Mouse (Mus musculus): Measurements from ENCODE around the gene Acss2. TPM values are rescaled to one million over a fixed set of nuclear protein-coding genes. Genes with fewer than 3 reads are reported as not detected.

Acss2 gene
- polyA plus RNA-seq, 2 experiments: 13.3 to 15.0 TPM

DNA sequence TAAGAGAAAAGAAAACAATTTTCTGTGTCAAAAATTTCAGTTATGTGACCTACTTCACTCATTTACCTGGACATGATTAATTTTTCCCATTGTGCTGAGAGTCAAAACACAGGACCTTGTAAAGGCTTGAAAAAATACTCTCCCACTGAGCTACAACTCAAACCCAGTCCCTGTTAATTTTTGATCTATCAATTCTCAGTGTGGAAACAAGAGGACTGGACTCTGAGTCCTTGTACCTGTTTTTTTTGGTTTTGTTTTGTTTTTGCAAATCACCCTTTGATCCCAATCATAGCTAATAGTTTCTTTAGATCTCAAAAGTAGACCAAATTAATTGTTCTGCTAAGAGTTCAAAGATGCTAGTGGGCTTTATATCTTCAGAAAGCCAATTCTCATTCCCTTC is 21.9 kb downstream of the Acss2 start:
- DNase-seq (ENCODE audit: low spot score) (no peak), ATAC-seq (ENCODE audit: low FRiP score, low read depth) (no peak)
- TF ChIP-seq POLR2A (IDR thresholded peaks at IDR 0.05; ENCODE audit: borderline replicate concordance, extremely low read depth, insufficient read depth, insufficient read length): no peak

GRCm38 (mm10) chr2:155540822-155541458 is 23.2 kb downstream of the Acss2 start:
- 77% methylated on average over 6 of the region's 6 CpGs for WGBS
- Histone ChIP-seq H3K27ac (replicated peaks; ENCODE audit: low read depth, low read length) (no peak overlapping the region), H3K4me1 (ENCODE audit: control insufficient read depth, insufficient read depth, low read length) (no peaks in the 10 kb centered on the region), H3K9ac (ENCODE audit: low read depth, low read length, severe bottlenecking) (no peak overlapping the region), H3K27me3 (ENCODE audit: control insufficient read depth, insufficient read depth, low read length) (no peaks in the 10 kb centered on the region), H3K4me2 (replicated peaks; ENCODE audit: low read depth, low read length, severe bottlenecking) (no peak overlapping the region), H3K9me3 (ENCODE audit: control insufficient read depth, low read length) (no peaks in the 10 kb centered on the region), H3K4me3 (replicated peaks; ENCODE audit: low read length) (no peak overlapping the region), H3K36me3 (ENCODE audit: control insufficient read depth, insufficient read depth, low read length) (no peaks in the 10 kb centered on the region)
- no peak for DNase-seq (ENCODE audit: low spot score)
- TF ChIP-seq POLR2A (IDR thresholded peaks at IDR 0.05; ENCODE audit: borderline replicate concordance, extremely low read depth, insufficient read depth, insufficient read length): no peak
- no peak for ATAC-seq (ENCODE audit: low FRiP score, low read depth)

More for the DNA sequence above, 21.9 kb downstream of the Acss2 start:
- Histone ChIP-seq H3K27me3 (ENCODE audit: control insufficient read depth, insufficient read depth, low read length) (no peaks in the 10 kb centered on the region), H3K36me3 (ENCODE audit: control insufficient read depth, insufficient read depth, low read length) (no peaks in the 10 kb centered on the region), H3K4me1 (ENCODE audit: control insufficient read depth, insufficient read depth, low read length) (no peaks in the 10 kb centered on the region), H3K9me3 (ENCODE audit: control insufficient read depth, low read length) (no peaks in the 10 kb centered on the region), H3K4me2 (replicated peaks; ENCODE audit: low read depth, low read length, severe bottlenecking) (no peak overlapping the region), H3K4me3 (replicated peaks; ENCODE audit: low read length) (no peak overlapping the region), H3K27ac (replicated peaks; ENCODE audit: low read depth, low read length) (no peak overlapping the region), H3K9ac (ENCODE audit: low read depth, low read length, severe bottlenecking) (no peak overlapping the region)

DNA sequence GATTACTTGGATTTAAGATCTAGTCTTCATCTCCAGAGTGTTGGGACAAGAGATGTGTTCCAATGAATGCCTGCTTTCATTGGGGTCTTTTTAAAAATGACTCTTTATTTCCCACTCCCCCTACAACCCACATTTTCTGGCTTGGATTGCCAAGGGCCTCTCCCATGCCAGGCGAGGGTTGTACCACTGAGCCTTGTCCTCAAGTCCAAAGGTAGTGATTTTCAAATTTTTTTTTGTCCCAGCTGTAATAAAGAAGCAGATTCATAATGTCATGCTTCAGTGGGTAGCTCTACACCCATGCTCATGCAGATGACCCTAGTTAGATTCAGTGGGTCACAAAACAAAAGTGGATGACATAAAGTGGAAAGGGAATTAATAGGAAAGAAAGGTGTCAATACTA is 29.2 kb downstream of the Acss2 start:
- no peaks in the 10 kb centered on the region for H3K36me3 ChIP-seq (ENCODE audit: control insufficient read depth, insufficient read depth, low read length)
- no peak for TF ChIP-seq POLR2A (IDR thresholded peaks at IDR 0.05; ENCODE audit: borderline replicate concordance, extremely low read depth, insufficient read depth, insufficient read length)
- no peak for DNase-seq (ENCODE audit: low spot score)
- H3K27ac ChIP-seq (replicated peaks; ENCODE audit: low read depth, low read length): no peak overlapping the region
- ATAC-seq (ENCODE audit: low FRiP score, low read depth): no peak
- no peak overlapping the region for H3K4me2 ChIP-seq (replicated peaks; ENCODE audit: low read depth, low read length, severe bottlenecking)
- no peaks in the 10 kb centered on the region for H3K9me3 ChIP-seq (ENCODE audit: control insufficient read depth, low read length)
- H3K4me1 ChIP-seq (ENCODE audit: control insufficient read depth, insufficient read depth, low read length): no peaks in the 10 kb centered on the region
- no peak overlapping the region for H3K4me3 ChIP-seq (replicated peaks; ENCODE audit: low read length)
- H3K27me3 ChIP-seq (ENCODE audit: control insufficient read depth, insufficient read depth, low read length): no peaks in the 10 kb centered on the region
- no peak overlapping the region for H3K9ac ChIP-seq (ENCODE audit: low read depth, low read length, severe bottlenecking)
- WGBS: 73% methylated on average over 1 of the region's 1 CpGs

GRCm38 (mm10) chr2:155552336-155552735 is 34.6 kb downstream of the Acss2 start:
- Histone ChIP-seq H3K4me1 (ENCODE audit: control insufficient read depth, insufficient read depth, low read length) (no peaks in the 10 kb centered on the region), H3K9me3 (ENCODE audit: control insufficient read depth, low read length) (no peaks in the 10 kb centered on the region), H3K4me2 (replicated peaks; ENCODE audit: low read depth, low read length, severe bottlenecking) (no peak overlapping the region), H3K9ac (ENCODE audit: low read depth, low read length, severe bottlenecking) (no peak overlapping the region), H3K27ac (replicated peaks; ENCODE audit: low read depth, low read length) (no peak overlapping the region), H3K27me3 (ENCODE audit: control insufficient read depth, insufficient read depth, low read length) (no peaks in the 10 kb centered on the region), H3K4me3 (replicated peaks; ENCODE audit: low read length) (no peak overlapping the region), H3K36me3 (ENCODE audit: control insufficient read depth, insufficient read depth, low read length) (no peaks in the 10 kb centered on the region)
- TF ChIP-seq POLR2A (IDR thresholded peaks at IDR 0.05; ENCODE audit: borderline replicate concordance, extremely low read depth, insufficient read depth, insufficient read length): no peak
- ATAC-seq (ENCODE audit: low FRiP score, low read depth) (no peak), DNase-seq (ENCODE audit: low spot score) (no peak)

DNA sequence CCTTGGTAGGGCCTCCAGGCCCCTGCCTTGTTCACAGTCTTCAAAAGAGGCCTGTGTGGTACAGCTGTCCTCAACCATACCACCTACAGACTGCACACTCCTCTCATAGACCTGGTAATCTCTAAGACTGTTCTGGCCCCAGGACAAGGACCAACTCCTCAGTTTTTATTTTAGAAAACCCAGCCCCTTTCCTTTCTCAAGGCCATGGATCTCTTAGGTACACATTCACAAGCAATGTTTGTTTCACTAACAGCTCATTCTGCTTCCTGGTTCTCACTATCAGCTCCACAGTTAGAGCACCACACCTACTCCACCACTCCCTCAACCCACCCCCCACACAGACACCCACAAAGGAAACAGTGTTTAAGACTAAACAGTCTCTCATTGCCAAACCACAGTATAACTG is 35.2 kb downstream of the Acss2 start:
- no peaks in the 10 kb centered on the region for H3K4me1 ChIP-seq (ENCODE audit: control insufficient read depth, insufficient read depth, low read length)
- no peaks in the 10 kb centered on the region for H3K9me3 ChIP-seq (ENCODE audit: control insufficient read depth, low read length)
- no peak overlapping the region for H3K9ac ChIP-seq (ENCODE audit: low read depth, low read length, severe bottlenecking)
- no peak for TF ChIP-seq POLR2A (IDR thresholded peaks at IDR 0.05; ENCODE audit: borderline replicate concordance, extremely low read depth, insufficient read depth, insufficient read length)
- no peak overlapping the region for H3K4me2 ChIP-seq (replicated peaks; ENCODE audit: low read depth, low read length, severe bottlenecking)
- H3K27ac ChIP-seq (replicated peaks; ENCODE audit: low read depth, low read length): no peak overlapping the region
- no peak overlapping the region for H3K4me3 ChIP-seq (replicated peaks; ENCODE audit: low read length)
- ATAC-seq (ENCODE audit: low FRiP score, low read depth): no peak
- no peaks in the 10 kb centered on the region for H3K27me3 ChIP-seq (ENCODE audit: control insufficient read depth, insufficient read depth, low read length)
- no peak for DNase-seq (ENCODE audit: low spot score)
- H3K36me3 ChIP-seq (ENCODE audit: control insufficient read depth, insufficient read depth, low read length): no peaks in the 10 kb centered on the region
